Mouse (Mus musculus) left cerebral cortex, postnatal 25 days (tissue): ENCODE data around the gene 4930402H24Rik. TPM values are rescaled to one million over a fixed set of nuclear protein-coding genes. Genes with fewer than 3 reads are reported as not detected.
A peak's percentile ranks its signal among the peaks of the same experiment; 100 is the strongest.

ENCODE experiments used
- DNase-seq, 2 experiments: peaks; one replicate each; pipeline ENCODE4 v3.0.0; 2022; ENCODE audit warnings: low spot score in 2 of 2, mixed read lengths in 1 of 2
- intact Hi-C: fragments of 180-260 bp; cut with DNase I; formaldehyde crosslinking; loops from one replicate; pipeline ENCODE4 v1.15.1; 2025
- total RNA-seq, 2 experiments: library from RNA; stranded (reverse); gene quantifications; 2 replicates each; pipeline ENCODE4 v1.2.3; 2021

The 4930402H24Rik gene
- total RNA-seq, 2 experiments from 2014 or later, result 67.1 to 78.1 TPM

DNA sequence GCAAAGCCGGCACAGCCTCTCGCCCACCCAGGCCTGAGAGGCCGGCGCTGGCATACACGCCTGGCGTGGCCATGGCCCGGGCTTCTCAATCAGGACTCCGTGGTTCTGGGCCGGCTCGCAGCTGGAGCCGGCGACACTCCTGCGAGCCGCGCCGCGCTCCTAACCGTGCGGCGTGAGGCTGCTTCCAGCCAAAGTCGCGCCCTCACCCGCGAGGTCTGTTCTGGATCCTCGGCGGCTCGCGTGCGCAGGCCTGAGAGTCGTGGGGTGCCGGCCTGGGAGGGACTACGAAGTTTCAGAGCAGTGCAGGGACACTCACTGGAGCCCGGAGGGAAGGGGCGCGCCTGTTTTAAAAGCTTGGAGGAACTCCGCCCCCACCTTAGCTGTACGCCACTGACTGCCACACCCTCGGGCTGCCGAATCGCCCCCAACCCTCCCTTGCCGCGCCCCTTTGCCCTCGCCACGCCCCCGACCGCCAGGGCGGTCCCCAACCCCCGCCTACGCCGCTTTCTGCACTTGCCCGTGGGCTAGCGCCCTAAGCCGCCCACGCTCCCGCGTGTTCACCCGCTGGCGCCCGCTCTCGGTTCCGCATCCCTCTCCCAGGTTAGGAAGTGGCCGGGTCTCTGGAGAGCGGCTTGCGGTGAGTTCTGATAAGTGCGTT is 208.9 kb downstream of the 4930402H24Rik start, which contains the start of gene Slc4a11:
Slc4a11 (minus strand) TSS at position 367 of the 658 bp plus-strand sequence.
- DNase-seq, result peak; percentile 23 to 31
- intact Hi-C loops, result no loop called here

DNA sequence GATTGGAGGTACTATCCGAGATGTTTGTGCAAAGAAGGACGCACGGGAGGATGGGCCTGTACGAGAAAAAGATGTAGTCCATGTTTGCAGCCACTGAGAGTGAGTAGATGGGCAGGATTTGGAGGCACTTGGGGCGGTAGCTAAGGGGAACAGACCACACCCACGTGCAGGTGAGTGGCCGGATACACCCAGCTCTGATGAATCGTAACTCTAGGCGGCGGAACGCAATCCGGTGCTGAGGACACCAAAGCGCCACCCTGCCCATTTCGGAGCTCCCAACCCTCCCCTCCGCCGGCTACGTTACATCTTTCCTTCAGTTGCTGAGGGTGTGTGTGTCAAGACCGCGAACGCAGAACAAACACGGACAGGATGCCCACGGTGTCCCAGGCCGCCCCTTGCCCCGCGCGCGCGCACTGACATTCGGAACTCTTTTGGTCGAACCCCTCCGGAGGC is 209.5 kb downstream of the 4930402H24Rik start:
- intact Hi-C loops, result no loop called here
- no peak for DNase-seq

DNA sequence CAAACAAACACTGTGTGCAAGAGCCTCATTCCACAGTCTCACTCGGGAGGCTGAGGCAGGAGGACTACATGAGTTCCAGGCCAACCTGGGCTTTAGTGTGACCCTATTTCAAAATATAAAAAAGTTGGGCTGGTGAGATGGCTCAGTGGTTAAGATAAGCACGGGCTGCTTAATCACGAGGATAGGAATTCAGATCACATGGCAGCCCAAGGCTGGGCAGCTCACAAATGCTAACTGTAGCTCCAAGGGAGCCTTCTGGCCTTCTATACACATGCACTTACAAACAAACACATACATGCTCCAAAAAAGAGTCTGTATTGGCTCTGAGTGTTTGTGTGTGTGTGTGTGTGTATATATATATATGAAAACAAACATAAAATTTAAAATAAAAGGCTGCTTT is 212.6 kb downstream of the 4930402H24Rik start:
- no peak for DNase-seq
- intact Hi-C loops, result no loop called here

DNA sequence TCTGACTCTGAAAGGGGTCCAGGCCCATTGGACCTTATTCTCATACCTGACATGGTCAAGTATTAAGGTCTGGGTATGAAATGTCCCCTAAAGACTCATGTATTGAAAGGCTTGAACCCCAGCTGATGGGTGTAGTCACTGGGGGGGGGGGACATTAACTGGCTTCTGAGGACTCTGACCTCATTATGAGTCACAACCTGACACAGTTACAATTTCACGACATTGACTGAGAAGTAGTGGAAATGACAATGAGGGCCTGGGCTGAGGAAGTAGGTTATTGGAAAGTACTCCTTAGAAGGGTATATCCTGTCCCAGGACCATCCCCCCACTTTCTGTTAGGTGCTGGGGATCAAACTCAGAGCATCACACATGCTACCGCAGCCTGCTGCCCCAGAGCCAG is 217.2 kb downstream of the 4930402H24Rik start:
- no peak for DNase-seq
- intact Hi-C loops, result no loop called here

- intact Hi-C loops, result no loop called here
- no peak for DNase-seq
These were observed 220.8 kb downstream of the 4930402H24Rik start for GRCm38 (mm10) chr2:130685426-130685825.

DNA sequence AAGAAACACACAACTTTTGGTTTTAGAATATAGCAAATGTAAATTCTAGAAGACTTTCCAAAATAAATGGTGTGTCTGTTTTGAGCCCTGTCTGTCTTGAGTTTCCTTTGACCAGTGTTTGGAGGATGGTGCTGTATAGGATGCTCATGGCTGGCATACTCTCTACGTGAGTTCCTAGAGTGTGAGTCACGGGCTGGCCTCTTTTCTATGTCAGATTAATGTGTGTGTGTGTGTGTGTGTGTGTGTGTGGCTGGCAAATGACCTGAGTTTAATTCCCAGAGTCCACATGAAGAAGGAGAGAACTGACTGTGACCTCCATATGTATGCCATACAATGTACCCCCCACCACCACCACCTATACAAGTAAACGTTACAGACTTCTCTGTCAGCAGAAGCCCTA is 224.7 kb downstream of the 4930402H24Rik start:
- intact Hi-C loops, result no loop called here

GRCm38 (mm10) chr2:130679899-130680298 is 226.3 kb downstream of the 4930402H24Rik start:
- intact Hi-C loops, result no loop called here
- no peak for DNase-seq

More for the DNA sequence above, 224.7 kb downstream of the 4930402H24Rik start:
- DNase-seq, result no peak

DNA sequence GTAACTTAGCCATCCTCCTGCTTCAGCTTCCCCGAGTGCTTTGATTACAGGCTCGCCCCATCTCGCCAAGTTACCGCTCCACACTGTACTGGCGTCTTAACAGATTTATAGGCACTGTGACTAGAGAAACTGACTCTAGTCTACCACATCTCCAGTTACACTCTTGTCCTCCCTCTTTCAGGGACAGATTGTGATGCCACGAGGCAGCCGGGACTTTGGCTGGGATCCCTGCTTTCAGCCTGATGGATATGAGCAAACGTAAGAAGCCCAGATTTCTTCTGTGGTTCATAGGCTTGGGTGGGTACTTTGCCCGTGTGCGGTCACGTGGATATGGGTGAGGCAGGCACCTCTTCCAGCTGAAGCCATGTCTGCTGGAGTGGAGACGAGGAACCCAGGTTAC is 227.1 kb downstream of the 4930402H24Rik start:
- DNase-seq, result no peak

GRCm38 (mm10) chr2:130677211-130677610 is 229.0 kb downstream of the 4930402H24Rik start:
- intact Hi-C loops, result no loop called here
- DNase-seq, result no peak

More for the DNA sequence above, 227.1 kb downstream of the 4930402H24Rik start:
- intact Hi-C loops, result no loop called here

- intact Hi-C loops, result loop anchor here (5.0 kb wide), 1 partner anchor 105 kb away; the partner anchor contains the start of gene Mrps26
- peak; percentile 86 to 93 for DNase-seq
These were observed 238.6 kb downstream of the 4930402H24Rik start, which contains the start of gene Itpa for GRCm38 (mm10) chr2:130667559-130667958. Itpa (plus strand) TSS chr2:130667610.

DNA sequence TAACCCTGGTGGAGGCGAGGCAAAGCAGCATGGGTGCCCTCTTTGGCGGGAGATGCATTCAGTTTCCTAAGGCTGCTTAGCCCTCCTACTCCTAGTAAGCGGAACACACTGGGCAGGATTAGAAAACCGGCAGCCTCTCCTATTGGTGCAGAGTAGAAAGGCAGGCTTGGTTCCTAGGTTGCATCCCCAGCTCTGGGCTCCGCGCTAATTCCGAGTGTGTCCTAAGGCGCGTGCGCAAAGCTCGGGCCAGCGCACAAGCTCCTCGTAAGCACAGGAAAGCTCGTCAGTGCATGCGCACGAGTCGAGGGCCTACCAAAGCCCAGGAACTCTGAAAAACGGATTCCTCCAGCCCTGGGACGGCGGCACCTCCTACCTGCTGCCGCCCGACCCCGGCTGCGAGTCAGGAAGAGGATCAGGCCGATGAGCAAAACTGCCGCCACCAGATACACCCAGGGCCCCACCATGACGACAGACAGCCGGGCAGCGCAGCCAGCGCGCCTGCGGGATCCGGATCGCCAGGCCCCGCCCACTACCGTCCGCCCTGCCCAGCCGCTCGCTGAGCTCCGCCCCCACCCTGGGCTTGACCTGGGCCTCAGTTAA is 242.0 kb downstream of the 4930402H24Rik start, which contains the start of gene Ddrgk1:
Ddrgk1 (minus strand) TSS at position 558 of the 600 bp plus-strand sequence.
- intact Hi-C loops, result loop anchor here (2.0 kb wide), 1 partner anchor 21 kb away; the partner anchor contains the start of gene Lzts3
- peak; percentile 98 for DNase-seq

- intact Hi-C loops, result no loop called here
- DNase-seq, result no peak
These were observed 242.9 kb downstream of the 4930402H24Rik start for GRCm38 (mm10) chr2:130663342-130663741.

GRCm38 (mm10) chr2:130658530-130658929 is 247.7 kb downstream of the 4930402H24Rik start:
- DNase-seq, result peak in 1 of 2 experiments; percentile 67
- intact Hi-C loops, result no loop called here

GRCm38 (mm10) chr2:130657541-130657940 is 248.7 kb downstream of the 4930402H24Rik start:
- peak; percentile 82 to 96 for DNase-seq
- intact Hi-C loops, result loop anchor here (2.0 kb wide), 1 partner anchor 15 kb away; the partner anchor contains the start of gene Lzts3

DNA sequence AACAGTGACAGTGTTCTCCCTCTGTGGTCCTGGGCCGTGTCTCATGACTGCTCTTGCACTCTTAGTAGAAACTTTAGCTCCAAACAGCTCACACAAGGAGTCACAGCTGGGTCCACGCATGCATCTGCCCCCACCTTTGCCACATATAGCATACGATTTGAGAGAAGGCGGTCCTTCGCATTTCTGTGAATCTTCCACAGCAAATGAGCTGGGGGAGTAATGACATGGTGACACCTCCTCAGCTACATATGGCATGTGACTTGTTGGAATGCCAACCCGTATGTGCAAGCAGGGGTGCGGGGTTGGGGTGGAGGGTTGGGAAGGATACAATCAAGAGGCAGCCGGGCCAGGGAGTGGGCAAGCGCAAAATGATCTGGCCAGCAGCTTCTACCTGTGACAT is 249.7 kb downstream of the 4930402H24Rik start:
- intact Hi-C loops, result loop anchor here (2.0 kb wide), 1 partner anchor 14 kb away; the partner anchor contains the start of gene Lzts3

More for the DNA sequence above, 249.7 kb downstream of the 4930402H24Rik start:
- DNase-seq, result peak; percentile 52 to 96

Other genes starting within 250 kb of the 4930402H24Rik start
- gene Ddrgk1, start 241.7 kb downstream of the 4930402H24Rik start, total RNA-seq, result 100 to 1,000 TPM in 1 of 2 experiments, 10 to 100 TPM in 1; 97.3 to 108 TPM
- 10 to 100 TPM; 39.4 to 42.8 TPM for gene Itpa, start 238.8 kb downstream of the 4930402H24Rik start, total RNA-seq
- gene Slc4a11, start 208.9 kb downstream of the 4930402H24Rik start, total RNA-seq, result 1 to 10 TPM; 1.8 to 1.9 TPM
- gene Atrn, start 89 bp upstream of the 4930402H24Rik start, total RNA-seq, result 100 to 1,000 TPM; 122 to 127 TPM
- gene Gfra4, start 136.7 kb upstream of the 4930402H24Rik start, total RNA-seq, result 10 to 100 TPM; 58.3 to 63.0 TPM
- gene Adam33, start 157.4 kb upstream of the 4930402H24Rik start, total RNA-seq, result 1 to 10 TPM; 4.1 to 6.9 TPM
- gene Siglec1, start 180.4 kb upstream of the 4930402H24Rik start, total RNA-seq, result under 1 TPM; 0.23 to 0.28 TPM
- gene Hspa12b, start 220.9 kb upstream of the 4930402H24Rik start, total RNA-seq, result 1 to 10 TPM; 8.9 TPM
- gene Gm11037, start 227.1 kb upstream of the 4930402H24Rik start, total RNA-seq, result not detected